Mouse (Mus musculus): ENCODE data around the gene Gm5797.
"Not testable (repeated sequence)": the region's sequence is repeated elsewhere in the genome, so short reads cannot be mapped to it uniquely, and the experiment has no call there.

DNA sequence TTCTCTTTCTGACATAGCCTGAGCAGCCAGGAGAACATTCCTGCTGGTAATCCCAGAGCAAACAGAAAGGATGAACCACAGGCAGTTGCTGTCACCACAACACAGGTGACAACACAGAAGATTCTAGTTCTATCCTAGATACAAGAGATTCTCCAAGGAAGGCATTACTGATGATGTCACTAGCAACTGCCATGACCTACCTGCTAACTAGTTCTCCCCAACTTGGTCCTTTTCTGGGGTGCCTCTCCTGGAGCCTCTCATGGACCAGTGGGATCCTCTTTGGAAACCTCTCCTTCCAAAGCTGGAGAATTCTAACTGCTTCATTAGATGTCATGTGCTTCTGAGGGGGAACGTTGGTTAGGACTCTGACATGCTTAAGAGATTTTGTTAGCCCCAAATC, at the start of gene Gm5797:
- TF ChIP-seq CTCF (conservative IDR thresholded peaks at IDR 0.05; ENCODE audit: low read length); NANOG (IDR thresholded peaks at IDR 0.05; ENCODE audit: borderline replicate concordance, low read length): not testable (repeated sequence)
